Mouse (Mus musculus) ovary, adult 10 weeks (tissue): ENCODE data around the gene Olfr1454. TPM values are rescaled to one million over a fixed set of nuclear protein-coding genes. Genes with fewer than 3 reads are reported as not detected.

Experiments used
- polyA plus RNA-seq: library from polyadenylated mRNA; stranded (reverse); fragments of 350-450 nt; fragmentation: Illumina TruSeq; extraction: RNeasy Lipid Tissue Mini Kit (QIAGEN cat#74804); gene quantifications from one replicate; pipeline ENCODE4 v1.2.3, GENCODE M21; 2014

Gene Olfr1454
- polyA plus RNA-seq: not detected

DNA sequence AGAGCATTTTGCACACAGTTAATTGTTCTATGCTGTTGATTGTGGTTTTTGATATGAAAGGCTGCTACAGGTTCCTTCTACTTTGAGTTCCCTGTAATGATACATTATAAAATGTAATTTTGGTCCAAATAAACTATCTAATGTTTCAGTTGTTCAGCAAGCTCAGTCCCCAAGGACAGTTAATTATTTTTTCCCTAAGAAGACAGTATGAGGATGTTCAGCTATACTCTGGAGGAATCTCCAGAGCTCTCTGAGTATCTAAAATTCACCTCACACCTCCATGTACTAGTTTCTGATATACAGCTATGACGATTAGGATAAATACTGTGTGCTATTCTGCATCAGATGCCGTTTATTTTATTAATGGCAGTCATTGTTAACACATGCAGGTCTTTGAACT, at the start of gene Olfr1454:
Gene Olfr1454, plus strand, starts transcription at position 301 of the 400 bp plus-strand sequence.

DNA sequence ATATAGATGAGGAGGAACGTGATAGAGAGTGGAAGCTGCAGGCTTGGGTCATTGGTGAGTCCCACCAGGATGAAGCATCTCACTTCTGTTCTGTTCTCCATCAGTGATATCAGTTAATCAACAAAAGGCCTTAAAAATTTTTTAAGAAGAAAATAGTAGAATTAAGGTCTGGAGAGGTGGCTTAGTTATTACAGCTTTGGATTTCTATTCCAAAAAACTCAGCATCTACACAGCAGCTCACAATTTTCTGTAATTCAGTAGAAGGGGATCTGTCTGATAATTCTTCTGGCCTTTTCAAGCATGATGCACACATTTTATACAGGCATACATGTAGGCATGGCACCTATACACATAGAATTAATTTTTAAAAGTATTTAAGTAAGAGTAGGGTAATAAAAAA, 32.2 kb upstream of the Olfr1454 start, which contains the start of gene Olfr1453:
Gene Olfr1453, minus strand, starts transcription at position 101 of the 400 bp plus-strand sequence.

DNA sequence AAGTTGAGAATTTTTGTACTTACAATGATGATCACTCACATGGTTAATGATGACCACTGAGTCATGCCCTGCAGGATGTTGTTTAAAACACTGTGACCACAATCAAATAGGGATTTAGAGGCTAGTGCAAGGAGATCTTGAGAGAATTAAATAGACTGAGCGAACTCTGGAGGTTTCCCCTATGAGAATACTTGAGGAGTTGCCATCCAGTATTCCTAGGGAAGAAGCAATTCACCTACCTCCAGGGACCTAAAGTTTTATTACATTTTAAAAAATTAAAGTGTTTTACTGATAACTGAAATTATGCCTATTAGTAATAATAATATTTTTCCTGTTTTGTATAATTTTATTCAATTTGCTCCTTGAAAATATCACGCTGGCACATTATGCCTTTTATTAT, 37.4 kb downstream of the Olfr1454 start, which contains the start of gene Olfr1457:
Gene Olfr1457, minus strand, starts transcription at position 101 of the 400 bp plus-strand sequence.

DNA sequence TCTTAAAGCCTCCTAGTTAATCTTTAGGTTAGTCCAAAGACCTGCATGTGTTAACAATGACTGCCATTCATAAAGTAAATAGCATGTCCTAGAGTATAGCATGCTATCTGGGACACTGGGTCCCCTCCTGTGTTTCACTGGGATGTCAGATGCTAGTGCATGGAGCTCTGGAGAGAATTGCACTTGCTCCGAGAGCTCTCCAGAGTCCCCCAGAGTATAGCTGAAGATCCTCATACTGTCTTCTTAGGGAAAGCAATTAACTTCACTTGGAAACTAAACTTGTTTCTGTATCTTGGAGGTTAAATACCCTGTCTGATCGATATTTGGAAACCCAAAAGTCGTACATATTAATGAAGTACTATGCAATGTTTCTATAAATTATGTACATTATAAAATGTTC, 46.3 kb downstream of the Olfr1454 start, which contains the start of gene Olfr1458:
Gene Olfr1458, minus strand, starts transcription at position 101 of the 400 bp plus-strand sequence.

Other genes starting within 250 kb of the Olfr1454 start
- not detected for gene Gm5244, start 213.9 kb upstream of the Olfr1454 start, polyA plus RNA-seq
- not detected for gene Olfr1444, start 203.3 kb upstream of the Olfr1454 start, polyA plus RNA-seq
- not detected for gene Olfr1445, start 176.8 kb upstream of the Olfr1454 start, polyA plus RNA-seq
- not detected for gene Olfr1446, start 167.1 kb upstream of the Olfr1454 start, polyA plus RNA-seq
- not detected for gene Olfr1447, start 156.9 kb upstream of the Olfr1454 start, polyA plus RNA-seq
- not detected for gene Olfr1448, start 136.2 kb upstream of the Olfr1454 start, polyA plus RNA-seq
- not detected for gene Olfr1449, start 129.8 kb upstream of the Olfr1454 start, polyA plus RNA-seq
- not detected for gene Olfr1450, start 110.4 kb upstream of the Olfr1454 start, polyA plus RNA-seq
- not detected for gene Olfr1451, start 65.6 kb upstream of the Olfr1454 start, polyA plus RNA-seq
- not detected for gene Olfr1453, start 32.3 kb upstream of the Olfr1454 start, polyA plus RNA-seq
- gene Olfr1457, start 37.3 kb downstream of the Olfr1454 start, polyA plus RNA-seq: not detected
- not detected for gene Olfr1458, start 46.2 kb downstream of the Olfr1454 start, polyA plus RNA-seq
- gene Olfr1459, start 88.9 kb downstream of the Olfr1454 start, polyA plus RNA-seq: not detected
- not detected for gene Olfr1461, start 102.4 kb downstream of the Olfr1454 start, polyA plus RNA-seq
- not detected for gene Olfr1462, start 125.1 kb downstream of the Olfr1454 start, polyA plus RNA-seq
- not detected for gene Olfr1463, start 170.7 kb downstream of the Olfr1454 start, polyA plus RNA-seq